Mouse (Mus musculus): Measurements from ENCODE around the gene Orai3. TPM values are rescaled to one million over a fixed set of nuclear protein-coding genes. Genes with fewer than 3 reads are reported as not detected.
"Not testable (repeated sequence)": the region's sequence is repeated elsewhere in the genome, so short reads cannot be mapped to it uniquely, and the experiment has no call there.

Orai3 gene
- polyA plus RNA-seq, 1 experiment from 2014 or later = 8.5 TPM

DNA sequence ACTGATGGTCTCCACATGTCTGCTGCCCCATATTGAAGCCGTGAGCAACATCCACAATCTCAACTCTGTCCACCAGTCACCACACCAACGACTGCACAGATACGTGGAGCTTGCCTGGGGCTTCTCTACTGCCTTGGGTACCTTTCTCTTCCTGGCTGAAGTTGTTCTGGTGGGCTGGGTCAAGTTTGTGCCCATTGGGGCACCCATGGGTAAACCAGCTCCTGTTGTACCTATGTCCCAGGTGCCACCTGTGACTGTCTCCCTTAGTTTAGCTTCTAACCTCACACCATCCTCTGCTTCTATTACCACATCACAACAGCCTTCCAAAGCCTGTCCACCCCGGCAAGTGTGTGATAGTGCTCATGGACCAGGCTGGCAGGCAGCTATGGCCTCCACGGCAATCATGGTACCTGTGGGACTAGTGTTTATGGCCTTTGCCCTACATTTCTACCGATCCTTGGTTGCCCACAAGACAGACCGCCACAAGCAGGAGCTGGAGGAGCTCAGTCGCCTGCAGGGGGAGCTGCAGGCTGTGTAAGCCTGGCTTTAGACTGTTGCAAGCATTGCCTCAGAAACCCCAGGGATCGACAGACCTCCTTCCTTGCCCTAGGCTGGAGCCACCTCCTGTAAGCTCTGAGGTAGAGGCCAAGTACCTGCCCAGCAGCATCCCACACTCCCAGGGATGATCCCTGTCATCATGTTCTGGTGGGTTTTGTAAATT lies 4.2 kb downstream of the Orai3 start:
- 43% methylated on average over 9 of the region's 9 CpGs for WGBS
- Histone ChIP-seq H3K27me3 (ENCODE audit: control insufficient read depth, insufficient read depth, low read length) (no peaks in the 10 kb centered on the region), H3K36me3 (ENCODE audit: control insufficient read depth, insufficient read depth, low read length) (no peaks in the 10 kb centered on the region), H3K27ac (ENCODE audit: low read depth, low read length) (no peak overlapping the region), H3K4me2 (replicated peaks; ENCODE audit: low read depth, low read length) (no peak overlapping the region), H3K9me3 (ENCODE audit: control insufficient read depth, low read length) (no peaks in the 10 kb centered on the region), H3K4me1 (replicated peaks; ENCODE audit: control insufficient read depth, insufficient read depth, low read length) (peaks cover 9% of the 10 kb centered on the region; the same call in 1 of the 2 replicates), H3K9ac (ENCODE audit: low read depth, low read length) (no peak overlapping the region), H3K4me3 (ENCODE audit: low read depth, low read length) (no peak overlapping the region)
- no peak for ATAC-seq (ENCODE audit: low FRiP score)
- DNase-seq (ENCODE audit: low spot score) = peak; percentile 78

- not testable (repeated sequence) for H3K4me1 ChIP-seq (replicated peaks; ENCODE audit: control insufficient read depth, insufficient read depth, low read length); ATAC-seq (ENCODE audit: low FRiP score); H3K36me3 ChIP-seq (ENCODE audit: control insufficient read depth, insufficient read depth, low read length); H3K27me3 ChIP-seq (ENCODE audit: control insufficient read depth, insufficient read depth, low read length); H3K9me3 ChIP-seq (ENCODE audit: control insufficient read depth, low read length); DNase-seq (ENCODE audit: low spot score)
- Histone ChIP-seq H3K4me3 (ENCODE audit: low read depth, low read length) (peak overlapping the region; percentile 93), H3K27ac (ENCODE audit: low read depth, low read length) (peak overlapping the region; percentile 95; the same call in 1 of the 2 replicates), H3K9ac (ENCODE audit: low read depth, low read length) (peak overlapping the region; percentile 90; the same call in 1 of the 2 replicates), H3K4me2 (replicated peaks; ENCODE audit: low read depth, low read length) (peak overlapping the region; percentile 80)
- 77% methylated on average over 7 of the region's 7 CpGs for WGBS
These were observed 6.2 kb downstream of the Orai3 start for GRCm38 (mm10) chr7:127775837-127776236.

- peak within 1 kb of the TSS; percentile 95 for H3K27ac ChIP-seq (ENCODE audit: low read depth, low read length)
- H3K9me3 ChIP-seq (ENCODE audit: control insufficient read depth, low read length) = no peaks in the 10 kb centered on the region
- H3K27me3 ChIP-seq (ENCODE audit: control insufficient read depth, insufficient read depth, low read length) = no peaks in the 10 kb centered on the region
- DNase-seq (ENCODE audit: low spot score) (peak; percentile 92), ATAC-seq (ENCODE audit: low FRiP score) (peak; percentile 67)
- H3K9ac ChIP-seq (ENCODE audit: low read depth, low read length) = peak within 1 kb of the TSS; percentile 90
- 0% methylated on average over 23 of the region's 23 CpGs for WGBS
- peak within 1 kb of the TSS; percentile 80 for H3K4me2 ChIP-seq (replicated peaks; ENCODE audit: low read depth, low read length)
- peaks cover 5% of the 10 kb centered on the region; the same call in 1 of the 2 replicates for H3K4me1 ChIP-seq (replicated peaks; ENCODE audit: control insufficient read depth, insufficient read depth, low read length)
- peaks cover 5% of the 10 kb centered on the region; the same call in 1 of the 2 replicates for H3K36me3 ChIP-seq (ENCODE audit: control insufficient read depth, insufficient read depth, low read length)
- peak within 1 kb of the TSS; percentile 93 for H3K4me3 ChIP-seq (ENCODE audit: low read depth, low read length)
These were observed 6.8 kb downstream of the Orai3 start, which contains the start of gene Setd1a for GRCm38 (mm10) chr7:127776426-127776825. Setd1a (plus strand) TSS chr7:127776670.

DNA sequence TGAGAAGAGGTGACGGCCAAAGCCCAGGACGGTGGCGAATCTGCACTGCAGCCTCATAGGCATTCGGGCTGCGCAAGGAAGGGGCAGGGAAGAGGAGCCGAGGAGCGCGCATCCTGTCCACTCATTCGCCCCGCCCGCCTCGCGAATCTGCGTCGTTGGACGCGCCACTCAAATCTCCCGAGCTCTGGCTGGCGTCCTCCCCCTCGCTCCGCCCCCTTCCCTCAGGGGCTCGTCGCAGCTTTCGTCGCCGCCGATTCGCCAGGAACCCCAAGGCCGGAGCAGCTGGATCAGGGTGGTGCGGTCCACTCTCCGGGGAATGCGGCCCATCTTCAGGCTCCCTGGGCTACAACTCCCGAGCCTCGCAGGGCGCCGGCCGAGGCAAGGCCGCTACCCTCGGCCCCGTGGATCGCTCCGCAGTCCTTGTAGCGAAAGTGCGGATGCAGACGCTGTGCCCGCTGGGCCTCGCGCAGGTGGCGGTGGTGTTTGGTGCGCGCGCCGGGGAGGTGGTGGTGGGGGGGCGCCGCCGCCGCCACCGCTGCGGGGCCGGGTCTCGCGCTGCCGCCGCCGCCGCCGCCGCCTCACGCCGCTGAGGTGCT lies 7.4 kb downstream of the Orai3 start:
- Histone ChIP-seq H3K4me1 (replicated peaks; ENCODE audit: control insufficient read depth, insufficient read depth, low read length) (peaks cover 5% of the 10 kb centered on the region; the same call in 1 of the 2 replicates), H3K9ac (ENCODE audit: low read depth, low read length) (peak overlapping the region; percentile 90), H3K4me2 (replicated peaks; ENCODE audit: low read depth, low read length) (peak overlapping the region; percentile 80), H3K4me3 (ENCODE audit: low read depth, low read length) (peak overlapping the region; percentile 93), H3K36me3 (ENCODE audit: control insufficient read depth, insufficient read depth, low read length) (peaks cover 5% of the 10 kb centered on the region; the same call in 1 of the 2 replicates), H3K27me3 (ENCODE audit: control insufficient read depth, insufficient read depth, low read length) (no peaks in the 10 kb centered on the region), H3K27ac (ENCODE audit: low read depth, low read length) (peak overlapping the region; percentile 95), H3K9me3 (ENCODE audit: control insufficient read depth, low read length) (no peaks in the 10 kb centered on the region)
- under 1% methylated on average over 60 of the region's 70 CpGs for WGBS
- DNase-seq (ENCODE audit: low spot score) (peak; percentile 96), ATAC-seq (ENCODE audit: low FRiP score) (peak; percentile 92)

DNA sequence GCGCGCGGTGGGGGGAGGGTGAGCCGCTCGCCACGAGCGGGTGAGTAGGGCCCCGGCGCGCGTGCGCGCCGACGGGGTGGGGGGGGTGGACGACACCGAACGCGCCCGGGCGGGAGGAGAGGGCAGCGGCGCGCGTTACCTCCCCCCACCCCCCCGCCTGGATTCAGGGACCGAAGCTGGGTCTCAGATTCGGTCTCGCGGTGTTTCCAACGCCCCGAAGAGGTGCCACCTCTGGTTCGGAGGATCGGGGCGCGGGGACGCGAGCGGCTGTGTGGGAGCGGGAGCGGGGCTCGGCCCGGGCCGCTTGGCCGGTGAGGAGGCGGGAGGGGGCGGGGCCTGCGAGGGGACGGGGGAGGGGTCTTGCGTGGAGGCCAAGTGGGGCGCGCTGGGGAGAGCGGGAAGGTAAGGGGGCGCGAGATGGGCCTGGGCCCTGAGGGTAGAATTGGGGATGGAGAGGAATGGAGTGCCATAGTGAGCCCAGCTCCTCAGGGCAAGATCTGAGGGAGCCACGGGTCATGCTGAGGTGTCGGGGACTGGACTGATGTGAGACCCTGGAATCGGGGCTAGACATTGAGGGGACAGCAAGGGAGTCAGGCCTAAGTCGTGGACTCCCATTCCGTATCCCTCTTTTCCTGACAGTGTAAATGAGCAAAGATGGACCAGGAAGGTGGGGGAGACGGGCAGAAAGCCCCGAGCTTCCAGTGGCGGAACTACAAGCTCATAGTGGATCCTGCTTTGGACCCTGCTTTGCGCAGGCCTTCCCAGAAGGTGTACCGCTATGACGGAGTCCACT lies 8.1 kb downstream of the Orai3 start:
- Histone ChIP-seq H3K4me2 (replicated peaks; ENCODE audit: low read depth, low read length) (peak overlapping the region; percentile 80), H3K27ac (ENCODE audit: low read depth, low read length) (peak overlapping the region; percentile 95), H3K4me1 (replicated peaks; ENCODE audit: control insufficient read depth, insufficient read depth, low read length) (peaks cover 5% of the 10 kb centered on the region; the same call in 1 of the 2 replicates), H3K36me3 (ENCODE audit: control insufficient read depth, insufficient read depth, low read length) (peaks cover 5% of the 10 kb centered on the region; the same call in 1 of the 2 replicates), H3K9ac (ENCODE audit: low read depth, low read length) (peak overlapping the region; percentile 90), H3K9me3 (ENCODE audit: control insufficient read depth, low read length) (no peaks in the 10 kb centered on the region), H3K4me3 (ENCODE audit: low read depth, low read length) (peak overlapping the region; percentile 93), H3K27me3 (ENCODE audit: control insufficient read depth, insufficient read depth, low read length) (no peaks in the 10 kb centered on the region)
- DNase-seq (ENCODE audit: low spot score) (peak; percentile 73), ATAC-seq (ENCODE audit: low FRiP score) (peak; percentile 48)
- WGBS = 4% methylated on average over 34 of the region's 66 CpGs

GRCm38 (mm10) chr7:127778350-127778749 lies 8.7 kb downstream of the Orai3 start:
- DNase-seq (ENCODE audit: low spot score) = no peak
- Histone ChIP-seq H3K4me2 (replicated peaks; ENCODE audit: low read depth, low read length) (peak overlapping the region; percentile 80), H3K27me3 (ENCODE audit: control insufficient read depth, insufficient read depth, low read length) (no peaks in the 10 kb centered on the region), H3K36me3 (ENCODE audit: control insufficient read depth, insufficient read depth, low read length) (peaks cover 5% of the 10 kb centered on the region; the same call in 1 of the 2 replicates), H3K4me3 (ENCODE audit: low read depth, low read length) (peak overlapping the region; percentile 93), H3K9me3 (ENCODE audit: control insufficient read depth, low read length) (no peaks in the 10 kb centered on the region), H3K27ac (ENCODE audit: low read depth, low read length) (no peak overlapping the region), H3K9ac (ENCODE audit: low read depth, low read length) (peak overlapping the region; percentile 90), H3K4me1 (replicated peaks; ENCODE audit: control insufficient read depth, insufficient read depth, low read length) (peaks cover 5% of the 10 kb centered on the region; the same call in 1 of the 2 replicates)
- WGBS = 84% methylated on average over 4 of the region's 4 CpGs
- no peak for ATAC-seq (ENCODE audit: low FRiP score)

- ATAC-seq (ENCODE audit: low FRiP score) = no peak
- peaks cover 19% of the 10 kb centered on the region for H3K36me3 ChIP-seq (ENCODE audit: control insufficient read depth, insufficient read depth, low read length)
These were observed 15.7 kb downstream of the Orai3 start, which contains the start of gene Gm49388 for GRCm38 (mm10) chr7:127785308-127785707. Gm49388 (plus strand) TSS chr7:127785608.

GRCm38 (mm10) chr7:127797076-127797845 lies 27.6 kb downstream of the Orai3 start:
- Histone ChIP-seq H3K9me3 (ENCODE audit: control insufficient read depth, low read length) (no peaks in the 10 kb centered on the region), H3K9ac (ENCODE audit: low read depth, low read length) (no peak overlapping the region), H3K36me3 (ENCODE audit: control insufficient read depth, insufficient read depth, low read length) (peaks cover 23% of the 10 kb centered on the region), H3K4me1 (replicated peaks; ENCODE audit: control insufficient read depth, insufficient read depth, low read length) (no peaks in the 10 kb centered on the region; the same call in 1 of the 2 replicates), H3K4me2 (replicated peaks; ENCODE audit: low read depth, low read length) (no peak overlapping the region), H3K27ac (ENCODE audit: low read depth, low read length) (no peak overlapping the region), H3K27me3 (ENCODE audit: control insufficient read depth, insufficient read depth, low read length) (no peaks in the 10 kb centered on the region), H3K4me3 (ENCODE audit: low read depth, low read length) (no peak overlapping the region)
- no peak for ATAC-seq (ENCODE audit: low FRiP score)
- no peak for DNase-seq (ENCODE audit: low spot score)
- WGBS = 93% methylated on average over 23 of the region's 23 CpGs

More at GRCm38 (mm10) chr7:127785308-127785707, 15.7 kb downstream of the Orai3 start, which contains the start of gene Gm49388:
- WGBS = 87% methylated on average over 7 of the region's 7 CpGs
- Histone ChIP-seq H3K4me1 (replicated peaks; ENCODE audit: control insufficient read depth, insufficient read depth, low read length) (no peaks in the 10 kb centered on the region), H3K27me3 (ENCODE audit: control insufficient read depth, insufficient read depth, low read length) (no peaks in the 10 kb centered on the region), H3K27ac (ENCODE audit: low read depth, low read length) (no peak within 1 kb of the TSS), H3K9ac (ENCODE audit: low read depth, low read length) (no peak within 1 kb of the TSS), H3K4me2 (replicated peaks; ENCODE audit: low read depth, low read length) (no peak within 1 kb of the TSS), H3K9me3 (ENCODE audit: control insufficient read depth, low read length) (no peaks in the 10 kb centered on the region), H3K4me3 (ENCODE audit: low read depth, low read length) (no peak within 1 kb of the TSS)
- DNase-seq (ENCODE audit: low spot score) = no peak
